Mouse (Mus musculus): ENCODE measurements around the gene Gm45783. TPM values are rescaled to one million over a fixed set of nuclear protein-coding genes. Genes with fewer than 3 reads are reported as not detected.
"Not testable (repeated sequence)": the region's sequence is repeated elsewhere in the genome, so short reads cannot be mapped to it uniquely, and the experiment has no call there.

Gene Gm45783
- not detected in 2 replicates for polyA plus RNA-seq (2015; fragmentation: Nextera tagmentation; extraction: Ambion mirVana)

GRCm38 (mm10) chr7:7374431-7374830 is at the start of gene Gm45783:
Gene Gm45783 (minus strand): TSS chr7:7374573.
- H3K4me1 ChIP-seq (ENCODE audit: control insufficient read depth, insufficient read depth, low read length); H3K36me3 ChIP-seq (ENCODE audit: control insufficient read depth, insufficient read depth); H3K27me3 ChIP-seq (ENCODE audit: control insufficient read depth, insufficient read depth, low read length); H3K4me2 ChIP-seq (ENCODE audit: low read depth, low read length); H3K27ac ChIP-seq (ENCODE audit: low read length); H3K4me3 ChIP-seq (ENCODE audit: low read length); H3K9me3 ChIP-seq (replicated peaks; ENCODE audit: control insufficient read depth, low read length); H3K9ac ChIP-seq (ENCODE audit: low read length); ATAC-seq (replicated peaks; ENCODE audit: extremely low read depth, insufficient read depth, low FRiP score): not testable (repeated sequence)
- 44% methylated on average over 12 of the region's 12 CpGs for WGBS

DNA sequence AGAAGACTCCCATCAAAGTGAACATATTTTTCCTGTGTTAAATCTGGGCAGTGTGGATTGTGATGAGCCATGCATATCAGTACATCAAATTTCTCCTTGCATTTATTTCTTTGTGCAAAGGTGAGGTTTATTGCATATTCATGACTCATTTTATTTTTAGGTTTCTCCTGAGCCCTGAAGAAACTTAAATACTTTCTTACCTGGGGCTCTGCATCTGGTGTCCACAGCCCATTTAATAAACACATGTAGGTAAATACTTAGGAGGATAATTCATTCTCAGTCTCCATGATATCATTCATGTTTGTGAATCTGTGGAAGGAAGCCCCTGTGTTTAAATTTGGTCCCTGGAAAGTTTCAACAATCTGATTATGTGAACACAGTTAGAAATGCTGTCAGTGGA is 25.2 kb upstream of the Gm45783 start, which contains the start of gene Vmn2r31:
Vmn2r31 (minus strand) TSS at position 101 of the 400 bp plus-strand sequence.
- not testable (repeated sequence) for H3K36me3 ChIP-seq (ENCODE audit: control insufficient read depth, insufficient read depth); H3K4me2 ChIP-seq (ENCODE audit: low read depth, low read length); H3K27ac ChIP-seq (ENCODE audit: low read length); H3K4me3 ChIP-seq (ENCODE audit: low read length); H3K27me3 ChIP-seq (ENCODE audit: control insufficient read depth, insufficient read depth, low read length); ATAC-seq (replicated peaks; ENCODE audit: extremely low read depth, insufficient read depth, low FRiP score); H3K9ac ChIP-seq (ENCODE audit: low read length); H3K4me1 ChIP-seq (ENCODE audit: control insufficient read depth, insufficient read depth, low read length); H3K9me3 ChIP-seq (replicated peaks; ENCODE audit: control insufficient read depth, low read length)

GRCm38 (mm10) chr7:7337509-7337908 is 36.9 kb downstream of the Gm45783 start, which contains the start of gene Vmn2r30:
Gene Vmn2r30 (minus strand): TSS chr7:7337609.
- WGBS, result no CpG with 5 or more reads among the region's 1 CpGs
- H3K4me2 ChIP-seq (ENCODE audit: low read depth, low read length); H3K27me3 ChIP-seq (ENCODE audit: control insufficient read depth, insufficient read depth, low read length); H3K4me3 ChIP-seq (ENCODE audit: low read length); ATAC-seq (replicated peaks; ENCODE audit: extremely low read depth, insufficient read depth, low FRiP score); H3K9me3 ChIP-seq (replicated peaks; ENCODE audit: control insufficient read depth, low read length); H3K4me1 ChIP-seq (ENCODE audit: control insufficient read depth, insufficient read depth, low read length); H3K36me3 ChIP-seq (ENCODE audit: control insufficient read depth, insufficient read depth); H3K9ac ChIP-seq (ENCODE audit: low read length); H3K27ac ChIP-seq (ENCODE audit: low read length): not testable (repeated sequence)

DNA sequence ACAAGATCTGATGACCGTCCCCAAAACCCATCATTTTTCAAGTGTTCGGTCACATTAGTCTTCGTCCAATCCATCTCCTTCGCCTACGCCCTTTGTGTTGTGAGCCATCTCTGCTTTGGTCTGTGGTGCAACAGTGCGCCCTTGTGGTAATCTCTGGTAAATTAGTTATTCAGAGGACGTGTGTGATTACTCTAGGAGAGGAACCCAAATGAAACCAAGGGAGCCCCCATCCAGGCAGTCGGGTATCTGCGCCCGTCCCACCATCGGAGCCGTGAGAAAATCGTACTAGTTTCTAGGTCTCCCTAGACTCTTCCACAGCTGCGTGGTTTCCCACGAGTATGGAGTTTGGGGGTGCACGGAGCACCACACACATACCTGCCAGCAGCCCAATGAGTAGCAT is 78.8 kb downstream of the Gm45783 start:
- Histone ChIP-seq H3K4me3 (ENCODE audit: low read length) (no peak overlapping the region), H3K9me3 (replicated peaks; ENCODE audit: control insufficient read depth, low read length) (no peaks in the 10 kb centered on the region), H3K27ac (ENCODE audit: low read length) (no peak overlapping the region), H3K36me3 (ENCODE audit: control insufficient read depth, insufficient read depth) (peaks cover 35% of the 10 kb centered on the region), H3K27me3 (ENCODE audit: control insufficient read depth, insufficient read depth, low read length) (no peaks in the 10 kb centered on the region), H3K4me2 (ENCODE audit: low read depth, low read length) (no peak overlapping the region), H3K4me1 (ENCODE audit: control insufficient read depth, insufficient read depth, low read length) (peaks cover 3% of the 10 kb centered on the region; the same call in 1 of the 2 replicates), H3K9ac (ENCODE audit: low read length) (no peak overlapping the region)
- no peak for ATAC-seq (replicated peaks; ENCODE audit: extremely low read depth, insufficient read depth, low FRiP score)
- 77% methylated on average over 16 of the region's 16 CpGs for WGBS

Small RNAs within 50 kb of the gene (microRNA-seq; reads per million reads assigned to microRNA genes)
- gene Mir5620, result not detected

Other genes with a start within 250 kb of the Gm45783 start
- gene Zfp773, start 237.8 kb downstream of the Gm45783 start, polyA plus RNA-seq (2015; fragmentation: Nextera tagmentation; extraction: Ambion mirVana), result 1.1 and 1.2 TPM in 2 replicates
- 1.5 and 1.8 TPM in 2 replicates for gene Zfp418, start 203.2 kb downstream of the Gm45783 start, polyA plus RNA-seq (2015; fragmentation: Nextera tagmentation; extraction: Ambion mirVana)
- gene Zfp772, start 164.6 kb downstream of the Gm45783 start, polyA plus RNA-seq (2015; fragmentation: Nextera tagmentation; extraction: Ambion mirVana), result 4.6 and 5.3 TPM in 2 replicates
- 0.05 TPM in 1 of 2 replicates, not detected in the other for gene Vmn2r29, start 127.2 kb downstream of the Gm45783 start, polyA plus RNA-seq (2015; fragmentation: Nextera tagmentation; extraction: Ambion mirVana)
- gene Gm45844, start 96.3 kb downstream of the Gm45783 start, polyA plus RNA-seq (2015; fragmentation: Nextera tagmentation; extraction: Ambion mirVana), result 2.3 and 3.1 TPM in 2 replicates
- gene Clcn4, start 73.7 kb downstream of the Gm45783 start, polyA plus RNA-seq (2015; fragmentation: Nextera tagmentation; extraction: Ambion mirVana), result 54.8 and 54.9 TPM in 2 replicates
- gene Vmn2r30, start 37.0 kb downstream of the Gm45783 start, polyA plus RNA-seq (2015; fragmentation: Nextera tagmentation; extraction: Ambion mirVana), result 0.01 TPM in 1 of 2 replicates, not detected in the other
- gene Vmn2r31, start 25.1 kb upstream of the Gm45783 start, polyA plus RNA-seq (2015; fragmentation: Nextera tagmentation; extraction: Ambion mirVana), result not detected in 2 replicates
- gene Vmn2r32, start 105.4 kb upstream of the Gm45783 start, polyA plus RNA-seq (2015; fragmentation: Nextera tagmentation; extraction: Ambion mirVana), result not detected in 2 replicates
- gene Vmn2r33, start 192.2 kb upstream of the Gm45783 start, polyA plus RNA-seq (2015; fragmentation: Nextera tagmentation; extraction: Ambion mirVana), result not detected in 2 replicates